Mouse (Mus musculus) ES-Bruce4 (cell line): Measurements from ENCODE around the gene Mast4.

Experiments used
- CTCF ChIP-seq: IDR thresholded peaks from one replicate; pipeline ENCODE4 v1.8.1; 2011; ENCODE audit warnings: low read depth, low read length
- EP300 ChIP-seq: IDR thresholded peaks from 2 replicates; pipeline ENCODE4 v1.6.1; 2011; ENCODE audit warnings: low read depth, low read length; ENCODE audit not compliant: insufficient read depth
- POLR2A ChIP-seq: IDR thresholded peaks from one replicate; pipeline ENCODE4 v1.8.1; 2011; ENCODE audit warnings: low read length; ENCODE audit not compliant: insufficient read depth

DNA sequence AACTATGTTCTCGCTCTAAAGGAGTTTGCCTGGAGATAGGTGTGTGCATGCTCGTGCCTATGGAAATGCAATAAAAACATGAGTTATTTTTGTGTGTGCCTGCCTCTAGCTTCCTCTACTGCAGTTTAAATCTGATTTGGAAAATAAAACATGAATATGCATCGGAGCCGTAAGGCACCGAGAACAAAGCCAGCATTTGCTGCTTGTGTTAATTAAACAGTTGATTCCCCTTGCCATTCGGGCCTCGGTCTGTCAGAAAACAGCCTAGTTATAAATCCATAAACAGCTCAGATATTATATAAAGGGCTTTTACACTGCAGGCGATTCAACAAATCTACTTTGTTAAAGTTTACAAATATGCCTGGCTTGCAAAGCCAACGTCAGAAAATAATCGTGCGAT, 565.8 kb downstream of the Mast4 start:
- TF ChIP-seq CTCF: no peak
- TF ChIP-seq EP300: no peak
- no peak for TF ChIP-seq POLR2A
